Mouse (Mus musculus) heart, adult 2 months (tissue): ENCODE measurements around the gene Cntn6.

Experiments
- CTCF ChIP-seq: fragments of 200-600 bp; IDR thresholded peaks from 2 replicates; pipeline ENCODE4 v1.8.1; 2022; ENCODE audit warnings: antibody characterized with exemption, mild to moderate bottlenecking, moderate library complexity
- EP300 ChIP-seq: fragments of 200-500 bp; IDR thresholded peaks from 2 replicates; pipeline ENCODE4 v1.6.1; 2011; ENCODE audit warnings: low read depth, low read length, control low read depth; ENCODE audit not compliant: insufficient read depth

GRCm38 (mm10) chr6:104588028-104588427 is 95.4 kb downstream of the Cntn6 start:
- TF ChIP-seq CTCF (no peak), EP300 (no peak)
